Mouse (Mus musculus): Measurements from ENCODE around the gene Cdhr5. TPM values are rescaled to one million over a fixed set of nuclear protein-coding genes. Genes with fewer than 3 reads are reported as not detected.

Cdhr5 gene
- polyA plus RNA-seq (2015; fragmentation: Nextera tagmentation; extraction: Ambion mirVana) = 1.1 and 1.3 TPM in 2 replicates

GRCm38 (mm10) chr7:141276546-141276945, at the start of gene Cdhr5:
TSS of gene Cdhr5 (minus strand) at chr7:141276786.
- ATAC-seq (peak; percentile 19; the same call in 1 of the 2 replicates), DNase-seq (no peak)
- peaks cover 20% of the 10 kb centered on the region for H3K27me3 ChIP-seq (ENCODE audit: insufficient read depth, low read length)
- H3K4me1 ChIP-seq (ENCODE audit: insufficient read depth) = peaks cover 8% of the 10 kb centered on the region; the same call in 1 of the 2 replicates
- H3K4me3 ChIP-seq (ENCODE audit: low read depth, low read length) = no peak within 1 kb of the TSS
- H3K4me2 ChIP-seq (ENCODE audit: low read depth, low read length) = no peak within 1 kb of the TSS
- no peak for TF ChIP-seq EP300 (IDR thresholded peaks at IDR 0.05; ENCODE audit: low read depth)
- no peak for TF ChIP-seq CTCF (IDR thresholded peaks at IDR 0.05; ENCODE audit: low read depth)
- 74% methylated on average over 11 of the region's 11 CpGs for WGBS (ENCODE audit: insufficient replicate concordance)
- H3K9me3 ChIP-seq (ENCODE audit: low read length) = no peaks in the 10 kb centered on the region
- no peak within 1 kb of the TSS for H3K27ac ChIP-seq (ENCODE audit: low read depth)
- no peak within 1 kb of the TSS for H3K9ac ChIP-seq (replicated peaks)
- no peaks in the 10 kb centered on the region for H3K36me3 ChIP-seq (replicated peaks; ENCODE audit: insufficient read depth, low read length)

- H3K36me3 ChIP-seq (replicated peaks; ENCODE audit: insufficient read depth, low read length) = peaks cover 40% of the 10 kb centered on the region
- ATAC-seq = no peak
- no peak overlapping the region for H3K4me3 ChIP-seq (ENCODE audit: low read depth, low read length)
Observed at GRCm38 (mm10) chr7:141324686-141325085, 48.1 kb upstream of the Cdhr5 start.

GRCm38 (mm10) chr7:141319446-141319845, 42.9 kb upstream of the Cdhr5 start:
- WGBS (ENCODE audit: insufficient replicate concordance) = 86% methylated on average over 2 of the region's 2 CpGs
- H3K9ac ChIP-seq (replicated peaks) = no peak overlapping the region
- ATAC-seq (no peak), DNase-seq (no peak)
- H3K9me3 ChIP-seq (ENCODE audit: low read length) = no peaks in the 10 kb centered on the region
- H3K36me3 ChIP-seq (replicated peaks; ENCODE audit: insufficient read depth, low read length) = peaks cover 65% of the 10 kb centered on the region
- no peak overlapping the region for H3K27ac ChIP-seq (ENCODE audit: low read depth)
- H3K27me3 ChIP-seq (ENCODE audit: insufficient read depth, low read length) = no peaks in the 10 kb centered on the region
- no peak overlapping the region for H3K4me2 ChIP-seq (ENCODE audit: low read depth, low read length)
- no peaks in the 10 kb centered on the region for H3K4me1 ChIP-seq (ENCODE audit: insufficient read depth)
- no peak overlapping the region for H3K4me3 ChIP-seq (ENCODE audit: low read depth, low read length)
- no peak for TF ChIP-seq EP300 (IDR thresholded peaks at IDR 0.05; ENCODE audit: low read depth)
- TF ChIP-seq CTCF (IDR thresholded peaks at IDR 0.05; ENCODE audit: low read depth) = no peak

More at GRCm38 (mm10) chr7:141324686-141325085, 48.1 kb upstream of the Cdhr5 start:
- H3K9ac ChIP-seq (replicated peaks) = no peak overlapping the region
- no peak for DNase-seq
- H3K27ac ChIP-seq (ENCODE audit: low read depth) = no peak overlapping the region
- H3K9me3 ChIP-seq (ENCODE audit: low read length) = no peaks in the 10 kb centered on the region
- H3K4me1 ChIP-seq (ENCODE audit: insufficient read depth) = peaks cover 31% of the 10 kb centered on the region
- H3K4me2 ChIP-seq (ENCODE audit: low read depth, low read length) = no peak overlapping the region
- TF ChIP-seq EP300 (IDR thresholded peaks at IDR 0.05; ENCODE audit: low read depth) (no peak), CTCF (IDR thresholded peaks at IDR 0.05; ENCODE audit: low read depth) (no peak)
- no peaks in the 10 kb centered on the region for H3K27me3 ChIP-seq (ENCODE audit: insufficient read depth, low read length)
- 80% methylated on average over 1 of the region's 1 CpGs for WGBS (ENCODE audit: insufficient replicate concordance)

- Histone ChIP-seq H3K4me1 (ENCODE audit: insufficient read depth) (no peaks in the 10 kb centered on the region), H3K27me3 (ENCODE audit: insufficient read depth, low read length) (no peaks in the 10 kb centered on the region), H3K27ac (ENCODE audit: low read depth) (no peak overlapping the region), H3K9ac (replicated peaks) (no peak overlapping the region), H3K4me3 (ENCODE audit: low read depth, low read length) (no peak overlapping the region), H3K36me3 (replicated peaks; ENCODE audit: insufficient read depth, low read length) (peaks cover 64% of the 10 kb centered on the region), H3K9me3 (ENCODE audit: low read length) (no peaks in the 10 kb centered on the region), H3K4me2 (ENCODE audit: low read depth, low read length) (no peak overlapping the region)
- no peak for ATAC-seq
- TF ChIP-seq CTCF (IDR thresholded peaks at IDR 0.05; ENCODE audit: low read depth) = no peak
- no peak for TF ChIP-seq EP300 (IDR thresholded peaks at IDR 0.05; ENCODE audit: low read depth)
- WGBS (ENCODE audit: insufficient replicate concordance) = 58% methylated on average over 1 of the region's 1 CpGs
- DNase-seq = no peak
Observed at GRCm38 (mm10) chr7:141317619-141318132, 41.1 kb upstream of the Cdhr5 start.

- no peak for TF ChIP-seq EP300 (IDR thresholded peaks at IDR 0.05; ENCODE audit: low read depth)
- peak; percentile 72 for TF ChIP-seq CTCF (IDR thresholded peaks at IDR 0.05; ENCODE audit: low read depth)
- ATAC-seq = peak; percentile 72
- DNase-seq = peak; percentile 54
- Histone ChIP-seq H3K4me3 (ENCODE audit: low read depth, low read length) (no peak overlapping the region), H3K27me3 (ENCODE audit: insufficient read depth, low read length) (no peaks in the 10 kb centered on the region), H3K36me3 (replicated peaks; ENCODE audit: insufficient read depth, low read length) (peaks cover 61% of the 10 kb centered on the region), H3K9me3 (ENCODE audit: low read length) (no peaks in the 10 kb centered on the region), H3K9ac (replicated peaks) (no peak overlapping the region), H3K4me1 (ENCODE audit: insufficient read depth) (no peaks in the 10 kb centered on the region), H3K27ac (ENCODE audit: low read depth) (no peak overlapping the region), H3K4me2 (ENCODE audit: low read depth, low read length) (no peak overlapping the region)
- WGBS (ENCODE audit: insufficient replicate concordance) = 72% methylated on average over 5 of the region's 5 CpGs
Observed at GRCm38 (mm10) chr7:141315974-141316373, 39.4 kb upstream of the Cdhr5 start.

GRCm38 (mm10) chr7:141315076-141315475, 38.5 kb upstream of the Cdhr5 start:
- Histone ChIP-seq H3K4me1 (ENCODE audit: insufficient read depth) (no peaks in the 10 kb centered on the region), H3K4me2 (ENCODE audit: low read depth, low read length) (no peak overlapping the region), H3K36me3 (replicated peaks; ENCODE audit: insufficient read depth, low read length) (peaks cover 66% of the 10 kb centered on the region), H3K9ac (replicated peaks) (no peak overlapping the region), H3K4me3 (ENCODE audit: low read depth, low read length) (no peak overlapping the region), H3K9me3 (ENCODE audit: low read length) (no peaks in the 10 kb centered on the region), H3K27me3 (ENCODE audit: insufficient read depth, low read length) (no peaks in the 10 kb centered on the region), H3K27ac (ENCODE audit: low read depth) (no peak overlapping the region)
- 80% methylated on average over 8 of the region's 8 CpGs for WGBS (ENCODE audit: insufficient replicate concordance)
- DNase-seq = no peak
- TF ChIP-seq CTCF (IDR thresholded peaks at IDR 0.05; ENCODE audit: low read depth) (no peak), EP300 (IDR thresholded peaks at IDR 0.05; ENCODE audit: low read depth) (no peak)
- ATAC-seq = no peak

All from liver, postnatal 0 days (tissue).